Mouse (Mus musculus): Measurements from ENCODE around the gene Aif1l.

Gene Aif1l

GRCm38 (mm10) chr2:31952236-31952635, 2.3 kb downstream of the Aif1l start:
- DNase-seq (ENCODE audit: low read depth, low spot score), result no peak

- no peak for DNase-seq (ENCODE audit: low read depth, low spot score)
These were observed 2.8 kb downstream of the Aif1l start for GRCm38 (mm10) chr2:31952725-31953124.

GRCm38 (mm10) chr2:31953687-31954086, 3.7 kb downstream of the Aif1l start:
- no peak for DNase-seq (ENCODE audit: low read depth, low spot score)

GRCm38 (mm10) chr2:31954779-31955181, 4.8 kb downstream of the Aif1l start:
- DNase-seq (ENCODE audit: low read depth, low spot score), result no peak

GRCm38 (mm10) chr2:31955686-31956085, 5.7 kb downstream of the Aif1l start:
- no peak for DNase-seq (ENCODE audit: low read depth, low spot score)

- DNase-seq (ENCODE audit: low read depth, low spot score), result no peak
These were observed 7.3 kb downstream of the Aif1l start for GRCm38 (mm10) chr2:31957211-31957610.

GRCm38 (mm10) chr2:31960986-31961385, 11.0 kb downstream of the Aif1l start:
- DNase-seq (ENCODE audit: low read depth, low spot score), result no peak

- DNase-seq (ENCODE audit: low read depth, low spot score), result no peak
These were observed 11.9 kb downstream of the Aif1l start for GRCm38 (mm10) chr2:31961791-31962222.

GRCm38 (mm10) chr2:31962501-31963224, 12.7 kb downstream of the Aif1l start:
- DNase-seq (ENCODE audit: low read depth, low spot score), result no peak

GRCm38 (mm10) chr2:31963491-31963890, 13.6 kb downstream of the Aif1l start:
- DNase-seq (ENCODE audit: low read depth, low spot score), result no peak

GRCm38 (mm10) chr2:31964191-31964590, 14.3 kb downstream of the Aif1l start:
- DNase-seq (ENCODE audit: low read depth, low spot score), result no peak

- DNase-seq (ENCODE audit: low read depth, low spot score), result no peak
These were observed 15.2 kb downstream of the Aif1l start for GRCm38 (mm10) chr2:31965110-31965509.

- DNase-seq (ENCODE audit: low read depth, low spot score), result no peak
These were observed 16.9 kb downstream of the Aif1l start for GRCm38 (mm10) chr2:31966801-31967200.

GRCm38 (mm10) chr2:31972589-31972988, 22.6 kb downstream of the Aif1l start:
- no peak for DNase-seq (ENCODE audit: low read depth, low spot score)

GRCm38 (mm10) chr2:31974141-31974808, 24.3 kb downstream of the Aif1l start, which contains the start of gene Nup214:
Gene Nup214 (plus strand): TSS chr2:31974436.
- DNase-seq (ENCODE audit: low read depth, low spot score), result peak; percentile 99

- no peak for DNase-seq (ENCODE audit: low read depth, low spot score)
These were observed 25.0 kb downstream of the Aif1l start for GRCm38 (mm10) chr2:31974809-31975371.

GRCm38 (mm10) chr2:31987774-31988173, 37.8 kb downstream of the Aif1l start:
- no peak for DNase-seq (ENCODE audit: low read depth, low spot score)

- no peak for DNase-seq (ENCODE audit: low read depth, low spot score)
These were observed 41.0 kb downstream of the Aif1l start for GRCm38 (mm10) chr2:31990961-31991360.

- no peak for DNase-seq (ENCODE audit: low read depth, low spot score)
These were observed 45.0 kb downstream of the Aif1l start for GRCm38 (mm10) chr2:31994896-31995295.

GRCm38 (mm10) chr2:31996060-31996459, 46.1 kb downstream of the Aif1l start:
- no peak for DNase-seq (ENCODE audit: low read depth, low spot score)

- no peak for DNase-seq (ENCODE audit: low read depth, low spot score)
These were observed 47.6 kb downstream of the Aif1l start for GRCm38 (mm10) chr2:31997539-31997938.

GRCm38 (mm10) chr2:31998443-31998842, 48.5 kb downstream of the Aif1l start:
- no peak for DNase-seq (ENCODE audit: low read depth, low spot score)

- DNase-seq (ENCODE audit: low read depth, low spot score), result no peak
These were observed 58.4 kb downstream of the Aif1l start for GRCm38 (mm10) chr2:32008311-32008710.
